Mouse (Mus musculus): Measurements from ENCODE around the gene Rbpj.

- TF ChIP-seq POLR2A (IDR thresholded peaks at IDR 0.05; ENCODE audit: insufficient read depth, low read depth, low read length) (no peak), CTCF (IDR thresholded peaks at IDR 0.05; ENCODE audit: insufficient read depth, low read depth, low read length) (no peak)
Measured at GRCm38 (mm10) chr5:53605450-53605849, 139.5 kb downstream of the Rbpj start.

Measured in olfactory bulb, adult 2 months (tissue).